Mouse (Mus musculus) natural killer cell, adult 2 months (primary cell): Measurements from ENCODE around the gene Erg.

Experiments
- DNase-seq, 2 experiments: peaks; one replicate each; pipeline ENCODE4 v3.0.0; 2022; ENCODE audit warnings: low spot score in 2 of 2

Gene Erg

DNA sequence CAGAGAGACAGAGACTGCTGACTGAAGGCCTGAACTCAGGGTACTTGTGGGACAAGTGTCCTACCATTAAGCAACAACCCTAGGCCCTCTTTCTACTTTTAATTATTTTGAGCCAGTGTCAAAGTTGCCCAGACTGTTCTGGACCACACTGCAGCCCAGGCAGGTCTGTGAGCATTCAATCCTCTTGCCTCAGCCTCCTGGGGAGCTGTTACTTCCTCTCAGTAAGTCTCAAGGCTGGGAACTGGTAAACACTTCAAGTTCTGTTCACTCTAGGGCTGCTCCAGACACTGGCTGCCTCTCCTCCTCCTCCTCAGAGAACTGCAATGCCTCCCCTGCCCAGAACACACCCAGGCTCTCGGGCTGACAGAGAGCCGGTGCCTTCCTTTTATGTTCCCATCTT lies 140.0 kb downstream of the Erg start:
- DNase-seq: no peak

DNA sequence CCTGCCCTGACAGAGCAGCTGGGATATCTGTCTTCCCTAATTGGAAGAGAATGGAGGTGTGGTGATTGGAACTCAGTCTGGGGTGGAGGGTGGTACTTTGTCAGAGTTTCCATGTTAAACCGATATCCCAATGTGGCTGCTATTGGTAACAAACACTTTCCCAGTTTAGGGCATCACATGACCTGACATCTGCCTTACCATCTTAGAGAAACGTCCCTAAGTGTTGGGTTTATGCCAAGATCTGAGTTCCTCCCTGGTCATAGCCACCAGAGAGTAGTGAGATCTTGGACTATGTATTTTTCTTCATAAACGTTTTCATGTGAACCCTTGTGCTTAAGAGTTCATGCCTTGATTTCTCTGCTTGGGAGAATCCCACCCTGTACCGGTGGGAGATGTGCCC lies 144.4 kb downstream of the Erg start:
- DNase-seq: no peak

DNA sequence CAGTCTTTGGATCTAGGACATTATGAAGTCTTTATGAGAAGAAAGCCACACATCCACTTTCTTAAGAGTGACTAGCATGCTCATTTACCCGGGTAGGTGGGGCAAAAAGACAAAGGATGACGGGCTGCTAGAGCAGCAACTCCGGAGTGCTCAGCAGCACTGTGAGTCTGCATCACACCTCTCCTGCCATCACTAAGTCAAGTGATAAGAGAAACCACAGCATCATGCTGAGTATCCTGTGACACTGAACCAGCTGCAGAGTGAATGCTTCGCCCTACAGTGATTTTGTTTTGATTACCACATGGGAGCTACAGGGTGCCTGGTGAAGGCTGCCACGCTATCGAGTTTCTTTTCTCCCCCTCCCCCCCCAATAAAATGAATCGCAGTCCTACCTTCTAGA lies 145.2 kb downstream of the Erg start:
- peak; percentile 39 to 63 for DNase-seq

DNA sequence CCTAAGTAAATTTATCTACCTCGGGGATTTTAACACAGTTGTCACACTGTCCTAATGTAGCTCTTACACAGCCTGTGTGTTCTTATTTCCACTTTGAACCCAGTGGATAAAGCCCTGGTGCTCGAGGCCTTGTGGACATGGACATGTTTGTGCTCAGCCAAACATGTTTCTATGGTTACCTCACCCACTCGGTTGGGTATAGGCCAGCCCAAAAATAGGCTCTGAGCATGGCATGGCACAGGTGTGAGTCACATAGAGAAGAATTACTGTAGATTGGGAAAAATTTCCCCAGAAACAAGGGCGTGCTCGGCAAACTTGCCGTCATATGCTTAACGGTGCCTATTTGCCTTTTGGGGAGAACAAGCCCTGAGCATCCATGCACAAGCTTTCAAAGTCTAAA lies 146.1 kb downstream of the Erg start:
- DNase-seq: no peak

DNA sequence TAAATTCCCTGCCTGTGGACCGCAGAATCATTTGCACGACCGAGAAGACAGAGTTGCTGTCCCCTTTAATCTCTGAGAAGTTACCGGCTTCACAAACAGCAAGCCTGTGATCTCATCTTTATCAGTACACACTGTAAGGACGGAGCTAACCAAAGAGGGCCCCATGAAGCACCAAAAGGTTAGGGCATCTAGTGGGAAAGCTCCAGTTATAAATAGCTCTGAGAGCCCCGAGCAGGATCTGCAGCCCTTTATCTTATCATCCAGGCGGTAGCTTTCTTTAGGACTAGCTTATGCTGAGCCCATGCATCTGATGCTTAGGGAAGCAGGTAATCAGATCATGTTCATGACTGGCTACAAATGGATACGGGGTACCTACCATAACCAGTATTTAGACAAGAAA lies 146.6 kb downstream of the Erg start:
- no peak for DNase-seq

DNA sequence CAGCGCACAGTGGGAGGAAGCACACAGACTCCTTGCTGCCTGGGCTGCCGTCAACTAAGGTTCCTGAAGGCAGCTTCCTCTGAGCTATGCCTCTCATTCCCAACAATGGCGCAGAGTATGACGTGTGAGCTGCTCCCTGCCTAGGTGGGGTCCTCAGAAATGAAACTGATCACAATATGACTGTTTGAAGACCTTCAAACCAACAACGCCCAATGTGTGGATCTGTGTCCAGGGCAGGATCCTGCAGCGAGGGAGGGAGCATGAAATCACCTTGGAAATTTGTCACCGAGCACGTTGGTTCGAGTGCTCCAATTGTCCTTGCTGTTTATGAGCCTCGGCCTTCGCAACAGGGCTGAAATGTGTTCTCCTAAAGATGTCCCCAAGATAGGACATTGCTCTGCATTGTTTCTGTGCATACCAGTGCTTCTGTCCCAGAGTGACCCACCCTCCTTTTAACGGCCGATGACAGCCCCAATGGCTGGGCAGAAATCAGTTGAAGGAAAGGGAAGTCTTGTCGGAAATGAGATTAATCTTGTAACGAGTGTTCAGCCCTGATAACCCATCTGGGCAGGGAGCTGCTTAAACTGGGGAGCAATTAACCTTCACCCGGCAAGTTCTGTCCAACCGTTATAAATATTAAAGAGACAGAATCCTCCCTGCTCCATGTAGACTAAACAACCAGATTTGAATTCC lies 147.4 kb downstream of the Erg start:
- DNase-seq: no peak

DNA sequence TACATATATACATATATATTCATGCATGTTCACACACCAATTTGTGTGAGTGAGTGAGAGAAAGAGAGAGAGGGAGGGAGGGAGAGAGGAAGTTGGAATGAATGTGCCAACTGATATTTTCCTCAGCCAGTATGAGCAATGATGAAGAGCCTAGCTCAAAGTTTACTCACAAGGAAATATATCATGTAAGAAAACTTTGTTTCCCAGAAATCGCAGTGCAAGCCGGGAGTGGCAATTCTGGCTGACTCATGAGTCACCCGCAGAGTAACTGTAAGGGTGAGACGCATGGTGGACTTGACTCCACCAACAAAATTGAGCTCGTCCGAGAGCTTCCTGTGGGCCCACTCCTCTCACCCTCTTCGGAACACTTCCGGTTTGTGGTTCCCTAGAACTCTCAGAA lies 149.8 kb downstream of the Erg start:
- DNase-seq: no peak

DNA sequence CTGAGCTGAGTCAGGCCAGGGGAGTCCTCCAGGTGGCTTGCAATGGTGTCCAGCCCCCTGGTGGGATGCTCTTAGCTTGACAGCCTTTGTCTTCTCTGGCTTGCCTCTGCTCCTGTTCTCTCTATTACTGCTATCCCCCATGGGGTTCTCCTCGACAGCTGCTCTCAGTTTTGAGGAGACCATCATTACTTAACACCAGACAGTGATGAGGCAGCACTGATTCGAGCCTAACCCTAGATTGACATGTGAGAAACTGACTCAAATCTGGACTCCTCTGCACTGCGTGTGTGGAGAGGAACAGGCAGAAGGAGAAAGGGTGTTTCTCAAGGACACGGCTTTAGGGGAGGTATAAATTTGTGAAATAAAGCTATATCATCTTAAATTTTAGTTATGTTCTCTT lies 150.3 kb downstream of the Erg start:
- no peak for DNase-seq

DNA sequence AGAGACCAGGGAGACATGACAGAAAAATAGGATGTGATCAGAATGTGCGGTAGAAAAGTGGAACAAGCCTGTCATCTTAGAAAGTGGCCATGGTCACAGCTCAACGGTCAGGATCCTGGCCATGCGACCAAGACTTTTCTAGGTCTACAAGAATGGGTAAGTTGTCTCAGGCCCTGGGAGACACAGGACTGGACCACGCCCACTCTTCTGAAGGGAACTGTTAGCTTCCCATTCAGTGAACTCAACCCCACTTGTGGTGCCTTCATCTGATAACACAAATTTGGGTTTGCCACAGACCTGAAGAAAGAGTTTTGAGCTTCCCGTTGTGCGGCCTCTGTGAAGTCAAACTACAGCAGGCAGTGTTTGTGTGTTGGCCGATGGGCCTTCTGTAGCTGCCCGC lies 152.0 kb downstream of the Erg start:
- no peak for DNase-seq

DNA sequence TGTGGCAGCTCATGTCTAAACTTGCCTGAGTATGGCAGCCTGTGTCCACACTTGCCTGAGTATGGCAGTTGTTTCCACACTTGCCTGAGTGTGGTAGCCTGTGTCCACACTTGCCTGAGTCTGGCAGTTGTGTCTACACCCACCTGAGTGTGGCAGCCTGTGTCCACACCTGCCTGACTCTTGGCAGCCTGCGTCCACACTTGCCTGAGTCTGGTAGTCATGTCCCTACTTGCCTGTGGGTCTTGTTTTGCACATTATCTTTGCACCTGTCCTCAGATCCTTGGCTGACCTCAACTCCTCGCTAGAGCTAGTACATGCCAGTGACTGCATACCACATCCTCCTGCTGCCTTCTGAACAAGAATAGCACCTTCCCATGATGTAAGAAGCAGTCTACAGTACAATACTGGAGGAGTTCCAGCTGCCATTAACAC lies 153.8 kb downstream of the Erg start:
- no peak for DNase-seq

DNA sequence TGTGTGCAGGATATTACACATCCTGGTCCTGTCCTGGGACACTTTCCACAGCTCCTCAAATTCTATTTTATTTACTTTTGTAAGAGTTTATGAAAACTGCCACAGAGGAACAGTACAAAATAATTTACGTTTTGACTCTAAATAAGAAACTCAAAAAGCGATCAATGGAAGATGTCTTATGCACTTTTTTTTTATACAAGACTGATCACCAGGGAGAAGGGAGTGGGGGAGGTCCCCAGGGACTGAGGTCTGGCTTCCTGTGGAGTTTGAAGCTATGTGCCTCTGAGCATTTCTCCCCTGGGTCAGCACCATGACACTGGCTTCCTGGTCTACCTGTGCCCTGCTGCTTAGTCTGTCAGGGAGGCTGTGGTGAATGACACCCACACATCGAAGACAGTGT lies 156.5 kb downstream of the Erg start:
- no peak for DNase-seq

DNA sequence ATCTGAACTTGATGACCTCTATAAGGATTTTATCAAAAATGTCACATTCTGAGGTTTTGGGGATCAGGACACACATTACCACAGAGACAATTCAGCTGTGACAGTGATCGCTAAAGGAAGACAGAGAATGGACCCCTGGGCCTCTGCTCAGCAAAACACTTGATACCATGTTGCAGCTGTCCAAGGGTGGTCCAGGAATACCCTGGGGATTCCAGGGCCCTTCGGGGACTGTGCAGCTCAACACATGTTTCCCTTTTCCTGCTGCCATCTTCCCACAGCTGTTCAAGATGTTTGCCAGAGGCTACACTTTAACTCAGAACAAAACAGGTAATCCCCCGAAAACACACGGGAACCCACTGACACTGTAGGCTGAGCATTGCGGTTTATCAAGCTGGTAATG lies 158.2 kb downstream of the Erg start:
- peak in 1 of 2 experiments; percentile 13 for DNase-seq

DNA sequence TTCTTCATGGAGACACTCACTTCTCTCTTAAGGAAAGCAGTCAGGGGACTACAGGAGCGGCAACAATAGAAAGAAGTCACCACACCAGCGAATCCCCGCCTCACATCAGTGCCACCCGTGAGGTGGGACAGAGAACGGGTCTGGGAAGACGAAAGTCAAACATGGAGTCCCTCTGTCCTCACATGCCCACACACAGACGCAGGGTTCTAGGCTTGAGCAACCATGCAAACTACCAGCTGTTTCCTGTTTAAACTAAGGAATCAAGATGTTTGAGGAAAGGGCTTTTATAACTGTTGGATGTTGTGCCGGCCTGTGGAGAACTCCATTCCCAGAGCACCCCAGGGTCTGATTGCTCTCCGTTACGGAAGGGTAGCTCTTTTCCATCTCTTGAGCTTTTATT lies 158.9 kb downstream of the Erg start:
- peak in 1 of 2 experiments; percentile 43 for DNase-seq

DNA sequence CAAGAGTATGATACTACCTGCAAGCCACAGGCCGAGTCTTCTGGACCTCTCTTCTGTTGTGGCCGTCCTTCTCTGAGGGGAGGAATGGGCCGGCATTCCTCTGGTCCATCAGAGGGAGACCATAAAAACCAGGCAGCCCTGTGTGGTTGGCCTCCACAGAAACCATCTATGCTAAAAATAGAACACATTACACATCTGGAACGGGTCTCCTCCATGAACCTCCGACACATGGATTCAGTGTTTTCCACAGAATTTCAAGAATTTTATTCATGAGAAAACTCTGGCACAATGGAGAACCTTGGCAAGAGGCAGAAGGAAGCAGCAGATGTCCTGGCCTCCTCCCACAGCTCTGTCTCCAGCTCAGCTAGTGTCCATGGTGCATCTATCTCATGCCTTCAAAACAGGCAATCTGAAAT lies 163.7 kb downstream of the Erg start:
- no peak for DNase-seq

DNA sequence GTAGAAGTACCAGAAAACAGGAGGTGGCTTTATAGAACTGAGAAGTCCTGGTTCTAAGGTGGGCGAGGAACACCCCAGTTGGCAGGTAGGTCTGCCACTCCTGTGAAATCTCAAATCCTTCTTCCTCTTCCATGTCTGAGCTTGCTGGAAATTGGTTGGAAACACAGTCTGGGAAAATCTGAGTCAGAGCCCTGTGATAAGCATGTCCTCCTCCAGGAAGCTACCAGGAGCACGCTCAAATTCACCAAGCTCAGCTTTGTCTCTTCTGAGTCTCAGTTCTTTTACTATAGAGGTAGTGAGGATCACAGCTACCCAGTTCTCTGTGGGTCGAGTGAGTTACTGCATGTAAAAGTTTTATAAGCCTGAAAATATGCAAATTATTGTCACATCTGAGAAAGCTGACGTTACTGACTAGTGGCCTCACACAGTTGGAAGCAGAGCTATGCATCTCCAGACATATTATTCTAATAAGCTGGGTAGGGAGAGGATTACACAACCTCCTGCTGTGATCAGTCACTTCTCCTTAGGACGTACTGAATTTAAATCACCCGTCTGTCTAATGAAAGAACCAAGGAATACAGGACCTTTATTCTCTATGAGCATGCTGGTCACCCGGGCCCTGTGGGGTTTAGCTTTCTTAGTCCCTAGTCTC lies 165.0 kb downstream of the Erg start:
- DNase-seq: no peak

DNA sequence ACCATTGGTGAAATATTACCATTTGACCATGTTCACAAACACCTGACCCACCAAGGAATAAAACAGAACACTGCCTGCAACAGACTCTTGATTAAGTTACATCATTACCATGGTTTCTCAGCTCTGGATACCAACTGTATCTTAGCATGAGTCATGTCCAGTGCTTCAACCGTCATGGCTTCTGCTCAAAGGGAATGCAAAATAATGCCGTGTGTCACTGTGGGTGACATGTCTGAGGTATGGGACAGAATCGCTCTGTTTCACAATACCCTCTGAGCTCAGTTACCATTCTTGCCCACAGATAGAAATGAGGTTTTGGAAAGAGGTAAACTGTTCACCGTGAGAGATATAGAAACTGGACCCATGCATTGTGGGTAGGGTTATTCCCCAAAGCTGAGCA lies 170.5 kb downstream of the Erg start:
- no peak for DNase-seq

DNA sequence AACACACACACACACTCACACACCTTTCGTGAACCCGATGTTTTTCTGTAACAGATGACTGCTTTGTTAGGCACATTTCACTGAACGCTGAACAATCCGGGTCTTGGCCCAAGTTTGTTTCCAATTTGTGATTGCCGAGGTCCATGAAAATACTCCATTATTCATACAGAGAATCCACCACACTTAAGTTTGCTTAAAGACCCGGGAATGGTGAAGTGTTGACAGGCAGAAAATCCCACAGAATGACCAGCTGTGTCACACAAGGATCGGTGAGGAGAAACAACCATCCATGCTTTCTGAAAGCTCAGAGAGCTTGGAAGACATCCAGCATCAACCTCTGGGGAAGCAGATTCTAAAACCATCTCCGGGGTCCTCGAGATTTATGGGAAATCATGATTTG lies 171.0 kb downstream of the Erg start:
- DNase-seq: no peak

DNA sequence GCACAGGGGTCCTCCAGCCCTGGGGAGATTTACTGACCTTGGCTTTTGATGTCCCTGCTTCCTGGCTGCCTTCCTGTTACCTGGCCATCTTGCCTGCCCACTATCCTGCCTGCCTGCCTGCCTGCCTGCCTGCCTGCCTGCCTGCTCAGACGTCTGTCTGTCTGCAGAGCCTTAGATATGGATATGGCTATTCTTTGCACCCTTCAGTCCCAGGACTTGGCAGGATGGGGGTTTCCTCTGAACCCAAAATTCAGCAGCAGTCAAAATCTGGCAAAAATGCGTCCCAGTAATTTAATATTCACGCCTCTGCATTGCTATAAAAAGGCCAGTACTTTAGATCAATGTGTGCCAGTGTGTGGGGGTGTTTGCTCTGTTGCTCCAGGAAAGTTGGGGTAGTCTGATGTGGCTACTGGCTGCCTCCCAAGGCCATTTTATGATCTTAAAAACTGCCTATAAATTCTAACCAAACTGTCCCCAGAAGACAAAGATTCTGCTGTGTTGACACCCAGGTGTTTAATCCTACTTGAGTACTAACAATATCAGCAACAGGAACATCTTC lies 172.9 kb downstream of the Erg start:
- DNase-seq: no peak

DNA sequence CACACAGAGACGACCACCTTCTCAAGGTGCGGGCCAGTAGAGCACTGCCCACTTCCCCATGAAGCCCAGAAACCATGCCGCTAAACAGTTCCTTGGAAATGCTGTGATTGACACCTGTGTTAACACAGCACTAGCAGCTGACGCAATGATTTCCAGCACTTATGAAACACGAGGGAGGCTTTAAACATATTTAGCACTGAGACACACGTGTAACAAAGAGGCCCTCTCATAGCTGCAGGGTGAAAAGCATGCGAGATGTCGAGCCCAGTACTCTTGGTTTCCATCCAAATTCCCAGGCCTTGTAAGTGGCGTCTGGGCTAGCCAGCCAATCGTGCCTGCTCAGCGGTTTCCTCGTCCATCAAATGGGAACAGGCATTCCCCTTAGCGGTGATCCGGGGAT lies 178.3 kb downstream of the Erg start:
- DNase-seq: no peak

DNA sequence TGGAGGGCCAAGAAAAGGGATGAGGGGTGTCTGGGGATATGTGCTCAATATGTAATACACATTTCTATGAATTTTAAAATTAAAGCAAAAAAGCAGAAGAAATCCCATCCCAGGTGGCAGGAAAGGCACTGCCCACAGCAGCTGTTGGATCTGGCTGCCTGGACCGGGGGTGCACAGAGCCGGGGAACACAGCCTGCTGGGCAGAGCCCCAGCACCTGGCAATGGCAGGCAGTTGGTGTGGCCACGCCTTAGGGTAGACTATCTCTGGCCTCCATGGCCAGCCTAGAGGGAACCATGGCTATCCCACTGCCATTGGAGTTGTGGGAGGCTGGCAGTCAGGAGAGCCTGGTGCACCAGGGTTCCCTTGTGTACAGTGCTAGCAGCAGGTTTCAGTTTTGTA lies 180.9 kb downstream of the Erg start:
- DNase-seq: no peak

DNA sequence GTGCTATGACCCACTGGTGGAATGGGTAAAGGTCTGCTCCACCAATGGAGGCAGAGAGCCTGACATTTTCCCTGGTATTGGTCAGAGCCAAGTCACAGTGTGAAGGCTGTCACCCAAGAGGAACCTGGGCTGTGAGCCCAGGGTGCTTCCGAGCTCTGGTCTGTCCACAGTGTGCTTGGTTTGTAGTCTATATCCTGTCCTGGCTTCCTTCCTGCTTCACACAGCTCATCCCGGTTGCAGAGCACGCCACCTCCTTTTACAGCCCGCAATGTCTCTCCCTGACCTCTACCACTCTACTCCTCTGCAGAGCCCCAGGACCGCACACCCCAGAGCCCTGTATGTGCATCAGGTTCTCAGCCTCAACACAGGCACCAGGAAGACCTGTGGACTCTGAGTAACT lies 182.9 kb downstream of the Erg start:
- no peak for DNase-seq

DNA sequence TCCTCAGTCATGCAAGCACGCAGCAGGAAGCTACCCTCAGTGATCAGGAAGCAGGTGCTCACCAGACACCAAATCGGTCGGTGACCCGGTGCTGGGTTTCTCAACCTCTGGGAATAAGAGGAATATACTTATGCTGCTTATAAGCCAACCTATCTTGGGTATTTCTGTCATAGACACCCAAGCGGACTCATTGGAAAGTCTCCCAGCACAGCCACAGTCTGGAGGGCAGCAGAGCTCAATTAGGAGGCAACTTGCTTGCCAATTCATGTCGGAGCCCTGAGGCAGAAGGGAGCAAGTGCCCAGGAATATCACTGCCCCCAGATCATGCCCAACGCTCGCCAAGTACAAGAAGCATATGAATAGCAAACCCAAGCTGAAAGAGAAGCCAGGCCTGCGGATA lies 184.5 kb downstream of the Erg start:
- DNase-seq: no peak

DNA sequence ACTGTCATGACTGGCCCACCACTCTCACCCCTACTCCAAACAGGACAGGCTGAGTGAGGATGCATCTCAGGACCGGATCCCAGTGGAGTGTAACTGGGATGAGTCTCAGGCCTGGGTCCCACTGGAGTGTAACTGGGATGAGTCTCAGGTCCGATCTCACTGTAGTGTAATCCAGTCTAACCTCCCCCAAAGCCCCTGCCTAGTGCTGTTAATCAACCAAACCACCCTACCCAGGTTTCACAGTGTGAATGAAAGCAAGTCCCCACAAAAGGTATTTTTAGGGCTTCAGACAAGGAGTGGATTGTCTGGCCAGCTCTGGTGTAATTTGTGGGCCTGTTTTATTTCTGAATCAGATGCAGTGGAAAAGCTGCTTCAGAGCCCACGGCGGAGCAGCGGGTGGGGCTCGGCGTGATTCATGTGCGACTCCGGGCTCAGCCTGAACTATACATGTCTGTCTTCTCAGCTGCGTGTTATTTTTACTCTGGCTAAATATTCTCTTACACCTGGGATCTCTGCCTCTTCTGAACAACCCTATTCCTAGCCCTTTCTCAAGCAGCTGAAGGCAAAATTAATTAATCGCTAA lies 187.5 kb downstream of the Erg start:
- no peak for DNase-seq
